Mouse (Mus musculus) urinary bladder, postnatal 14 days (tissue): Measurements from ENCODE around the gene Anks1b.

ENCODE experiments used
- DNase-seq: peaks from one replicate; pipeline ENCODE4 v3.0.0; 2021; ENCODE audit warnings: low spot score

The Anks1b gene

DNA sequence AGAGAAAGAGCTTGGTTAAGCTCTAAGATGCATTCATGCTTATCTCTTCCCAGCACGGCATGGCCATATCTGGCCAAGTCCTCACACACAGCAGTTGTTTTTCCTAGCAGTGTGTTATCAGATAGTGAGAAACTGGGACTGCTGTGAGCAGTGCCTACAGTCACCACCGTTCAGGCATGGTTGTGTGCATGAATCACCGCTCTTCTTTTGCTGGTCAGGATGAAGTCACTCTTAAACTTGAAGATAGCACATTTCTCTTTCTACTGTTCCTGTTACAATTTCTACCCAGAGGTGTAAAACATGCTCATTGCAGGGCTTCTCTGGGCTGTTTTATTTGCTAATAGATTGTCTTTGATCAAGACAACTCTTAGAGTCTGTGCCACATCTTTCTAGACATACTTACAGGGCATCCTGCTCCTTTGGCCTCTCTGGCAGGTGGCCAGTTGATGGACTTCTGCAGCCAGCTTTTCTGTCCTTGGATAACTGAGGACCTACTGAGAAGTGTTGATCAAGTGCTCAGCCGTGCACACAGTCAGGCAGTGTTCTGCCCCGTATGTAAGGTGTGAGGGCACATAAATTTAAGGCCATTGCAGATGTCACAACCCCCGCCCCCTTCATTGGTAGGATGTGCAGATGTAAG lies 296.8 kb downstream of the Anks1b start:
- DNase-seq = no peak

- DNase-seq = no peak
These were observed 317.1 kb downstream of the Anks1b start for GRCm38 (mm10) chr10:90190366-90190765.

DNA sequence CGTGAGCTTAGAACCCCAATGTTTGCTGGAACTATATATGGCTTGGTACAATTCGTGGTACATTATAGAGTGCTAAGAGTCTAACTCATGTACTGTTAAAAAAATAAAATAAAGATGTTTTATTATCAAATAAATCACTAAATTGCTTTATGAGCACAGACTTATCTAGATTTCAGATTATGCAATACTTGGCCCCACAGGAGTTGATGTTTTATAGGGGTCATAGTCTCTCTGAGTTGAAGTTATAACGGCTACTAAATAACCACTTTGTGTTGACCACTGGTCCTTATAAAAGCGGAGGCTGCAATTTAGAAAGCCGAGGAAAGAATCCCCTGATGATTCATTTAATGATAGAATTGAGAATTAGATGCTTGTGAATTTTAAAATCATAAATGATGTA lies 323.6 kb downstream of the Anks1b start:
- no peak for DNase-seq

DNA sequence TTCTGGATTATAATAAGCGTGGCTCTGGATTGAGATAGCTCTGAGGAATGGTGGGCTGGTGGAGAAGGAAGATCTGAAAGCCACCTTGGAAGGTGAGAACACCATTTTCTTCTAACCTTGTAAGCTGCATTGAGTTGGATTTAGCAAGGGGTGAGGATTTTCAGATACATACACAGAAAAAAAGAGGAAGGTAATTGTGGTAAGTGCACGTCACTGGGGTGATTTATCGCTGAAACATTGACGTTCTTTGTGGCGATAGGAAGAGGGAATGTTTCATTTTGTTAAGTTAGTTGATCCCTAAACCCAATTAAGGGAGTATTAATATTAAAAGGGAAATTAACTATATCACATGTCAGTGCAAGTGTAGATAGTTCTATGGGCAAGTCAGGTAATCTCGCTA lies 336.7 kb downstream of the Anks1b start:
- DNase-seq = no peak

DNA sequence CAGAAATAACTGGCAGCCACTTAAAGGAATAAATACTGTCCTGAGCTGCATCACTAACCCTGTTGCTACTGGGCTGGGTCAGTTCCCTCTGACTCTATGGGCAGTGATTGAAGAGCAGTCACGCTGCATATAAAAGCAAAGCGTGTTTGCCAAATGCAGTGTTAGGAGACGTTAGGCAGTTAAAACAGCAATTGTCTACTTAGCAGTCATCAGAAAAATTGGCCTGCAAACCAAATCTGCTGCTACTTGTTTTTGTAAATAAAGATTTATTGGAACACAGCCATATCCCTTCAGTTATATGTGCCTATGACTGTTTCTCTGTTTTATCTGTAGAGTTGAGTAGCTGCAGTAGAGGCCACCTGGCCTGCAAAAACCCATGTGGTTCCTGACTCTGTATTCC lies 347.2 kb downstream of the Anks1b start:
- DNase-seq = no peak

DNA sequence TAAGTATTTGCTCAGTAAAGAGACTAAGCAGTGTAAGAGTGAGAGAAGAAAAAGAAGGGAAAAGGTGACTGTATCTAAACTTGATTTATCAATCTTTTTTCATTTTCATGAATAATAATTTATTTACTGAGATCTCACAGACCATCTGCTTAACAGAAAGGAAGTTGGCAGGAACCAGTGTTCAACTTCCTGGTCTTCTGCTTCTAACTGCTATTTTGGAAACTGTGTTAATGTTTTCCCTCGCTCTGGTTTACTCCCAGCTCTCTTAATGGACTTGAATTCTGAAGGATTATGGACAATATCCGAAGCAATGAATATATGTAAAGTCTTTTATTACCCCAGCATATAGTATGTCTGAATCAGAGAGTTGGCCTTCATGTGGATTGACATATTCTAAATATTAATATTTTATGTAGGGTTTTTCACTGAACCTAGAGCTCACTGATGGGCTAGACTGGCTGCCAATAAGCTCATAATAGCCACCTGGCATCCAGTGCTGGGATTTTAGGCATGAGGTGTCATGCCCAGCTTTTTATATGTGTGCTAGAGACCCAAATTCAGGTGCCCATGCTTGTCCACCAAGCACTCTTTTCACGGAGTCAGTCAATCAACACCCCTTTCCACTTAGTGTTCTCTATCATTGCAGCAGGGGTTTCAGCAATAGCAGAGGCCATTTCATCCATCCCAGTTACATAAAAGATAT lies 349.6 kb downstream of the Anks1b start:
- DNase-seq = no peak

DNA sequence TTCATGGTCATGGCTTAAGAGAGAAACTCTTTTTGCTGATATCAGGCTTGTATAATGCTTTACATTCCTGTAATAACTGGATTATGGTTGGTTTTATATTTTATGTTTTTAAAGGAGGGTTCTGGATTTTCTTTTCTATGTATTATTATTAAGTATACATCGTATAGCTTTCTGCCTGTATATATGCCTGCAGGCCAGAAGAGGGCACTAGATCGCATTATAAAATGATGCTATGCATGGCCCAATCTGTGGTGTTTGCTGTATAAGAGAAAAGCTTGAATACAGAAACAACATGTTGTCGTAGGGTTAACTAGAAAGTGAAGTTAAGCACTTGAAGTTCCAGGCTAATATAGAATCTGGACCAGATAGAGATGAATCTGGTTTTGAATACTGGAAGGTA lies 362.0 kb downstream of the Anks1b start:
- no peak for DNase-seq

- DNase-seq = no peak
These were observed 364.0 kb downstream of the Anks1b start for GRCm38 (mm10) chr10:90237290-90237689.

DNA sequence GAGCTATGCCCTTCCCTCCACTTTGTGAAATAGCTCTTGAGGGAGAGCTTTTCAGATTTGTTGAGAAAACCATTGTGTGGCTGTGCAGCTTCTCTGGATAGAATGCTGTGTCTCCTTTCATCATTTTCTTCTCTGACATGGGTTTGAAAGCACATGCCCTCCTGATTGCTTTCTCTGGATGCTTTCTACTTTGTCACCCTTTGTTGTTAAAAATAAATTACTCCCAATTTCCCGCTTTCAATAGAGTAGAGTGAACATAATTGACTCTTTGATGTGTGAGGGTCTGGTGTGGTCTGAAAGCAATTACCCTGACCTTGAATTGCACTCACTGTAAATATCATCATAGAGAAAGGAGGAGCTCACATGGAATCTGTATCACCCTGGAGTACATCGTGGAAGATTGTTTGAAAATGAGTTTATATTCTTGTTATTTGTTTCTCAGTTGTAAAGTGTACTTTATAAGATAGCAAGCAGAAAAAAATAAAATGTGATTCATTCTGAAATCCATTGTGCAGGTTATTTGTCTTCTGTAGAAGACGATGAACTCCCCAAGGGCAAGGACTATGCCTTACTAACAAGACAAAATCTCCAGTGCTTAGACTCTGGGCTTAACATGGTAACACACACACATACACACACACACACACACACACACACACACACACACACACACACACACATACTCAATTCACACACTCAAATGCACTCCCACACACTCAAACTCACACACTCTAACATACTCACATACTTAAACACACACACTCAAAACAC lies 385.8 kb downstream of the Anks1b start:
- no peak for DNase-seq

- no peak for DNase-seq
These were observed 398.0 kb downstream of the Anks1b start for GRCm38 (mm10) chr10:90271321-90271720.

GRCm38 (mm10) chr10:90273311-90273710 lies 400.0 kb downstream of the Anks1b start:
- no peak for DNase-seq

DNA sequence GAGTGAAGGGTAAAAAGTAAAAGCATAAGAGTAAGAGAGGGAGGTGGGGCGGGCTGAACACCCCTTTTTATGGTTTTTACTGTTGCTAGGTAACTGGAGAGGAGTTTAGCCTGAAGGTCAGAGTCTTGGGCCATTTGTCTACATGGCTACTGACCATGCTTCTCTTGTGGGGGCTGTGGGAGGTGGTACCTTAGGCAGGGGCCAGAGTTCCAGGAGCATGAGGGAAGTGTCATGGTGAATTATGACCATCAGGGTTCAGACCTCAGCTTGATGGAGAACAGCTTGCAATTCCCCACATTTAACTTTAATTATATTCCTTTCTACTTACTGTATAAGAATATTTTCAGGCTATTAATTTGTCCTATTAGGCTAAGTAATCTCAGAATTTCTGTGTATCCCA lies 413.3 kb downstream of the Anks1b start:
- DNase-seq = no peak

DNA sequence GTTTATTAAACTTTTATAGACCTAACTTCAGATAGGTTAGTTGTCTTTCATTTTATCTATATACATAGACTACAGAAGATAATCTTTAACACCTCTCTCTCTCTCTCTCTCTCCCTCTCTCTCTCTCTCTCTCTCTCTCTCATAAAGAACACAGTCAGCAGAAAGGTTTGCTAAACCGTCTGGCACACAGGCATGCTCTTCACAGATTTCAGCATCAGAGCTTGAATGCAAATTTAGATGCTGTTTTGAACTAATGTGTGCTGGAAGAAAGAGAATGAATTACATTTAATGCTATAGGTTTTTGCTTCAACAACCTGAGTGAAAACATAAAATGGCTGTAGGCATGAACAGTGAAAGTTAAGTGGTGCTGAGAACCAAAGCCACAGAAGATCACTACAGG lies 429.9 kb downstream of the Anks1b start:
- DNase-seq = no peak

DNA sequence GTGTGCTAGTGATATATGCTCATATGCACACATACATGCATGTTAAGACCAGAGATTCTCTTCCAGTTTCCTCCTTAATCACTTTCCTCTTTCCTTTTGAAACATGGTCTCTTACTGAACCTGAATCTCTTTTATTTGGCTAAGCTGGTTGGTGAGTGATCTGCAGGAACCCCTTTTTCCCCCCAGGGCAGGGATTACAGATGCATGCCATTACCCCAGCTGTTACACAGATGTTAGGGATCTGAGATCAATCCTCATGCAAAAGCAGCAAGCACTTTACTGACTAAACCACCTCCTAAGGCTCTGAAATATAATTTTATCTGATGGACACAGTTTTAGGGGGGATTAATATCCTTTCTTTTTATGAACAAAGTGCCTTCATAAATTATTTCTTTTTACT lies 432.8 kb downstream of the Anks1b start:
- no peak for DNase-seq

- no peak for DNase-seq
These were observed 434.7 kb downstream of the Anks1b start for GRCm38 (mm10) chr10:90307931-90308555.

DNA sequence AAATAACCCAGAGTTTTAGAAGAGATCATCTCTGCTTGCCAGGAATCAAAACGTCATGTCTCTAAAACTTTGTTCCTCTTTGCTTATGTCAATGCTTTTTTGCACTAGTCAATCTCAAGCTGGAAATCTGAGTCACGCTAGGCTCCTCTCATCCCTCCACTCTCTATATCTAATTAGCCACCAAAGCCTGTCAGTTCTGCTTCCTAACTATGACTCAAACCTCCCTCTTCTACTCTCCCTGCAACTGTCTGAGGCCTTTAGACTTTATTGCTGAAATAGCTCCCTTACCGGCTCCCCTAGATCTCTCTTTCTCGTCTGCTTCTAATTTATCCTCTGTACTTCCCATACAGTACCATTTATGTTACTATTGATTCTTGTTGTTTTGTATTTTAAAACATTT lies 456.5 kb downstream of the Anks1b start:
- DNase-seq = no peak

DNA sequence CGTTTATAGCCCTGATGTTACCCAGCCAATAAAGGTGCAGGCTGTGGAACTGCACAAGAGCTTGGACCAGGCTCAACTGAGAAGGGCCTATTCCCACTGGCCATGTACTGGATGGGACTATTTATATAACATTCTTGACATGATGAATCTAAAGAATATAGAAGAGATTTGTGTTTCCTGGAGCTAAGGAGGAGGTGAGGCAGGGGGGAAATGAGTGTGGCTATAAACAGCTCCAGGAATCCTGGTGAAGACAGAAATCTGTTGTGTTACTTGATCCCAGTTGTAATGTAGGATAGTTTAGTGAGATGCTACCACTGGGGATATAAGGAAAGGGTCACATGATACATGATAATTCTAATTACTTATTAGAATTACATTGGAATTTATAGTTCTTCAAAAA lies 472.1 kb downstream of the Anks1b start:
- DNase-seq = no peak

GRCm38 (mm10) chr10:90356258-90356657 lies 482.9 kb downstream of the Anks1b start:
- no peak for DNase-seq

DNA sequence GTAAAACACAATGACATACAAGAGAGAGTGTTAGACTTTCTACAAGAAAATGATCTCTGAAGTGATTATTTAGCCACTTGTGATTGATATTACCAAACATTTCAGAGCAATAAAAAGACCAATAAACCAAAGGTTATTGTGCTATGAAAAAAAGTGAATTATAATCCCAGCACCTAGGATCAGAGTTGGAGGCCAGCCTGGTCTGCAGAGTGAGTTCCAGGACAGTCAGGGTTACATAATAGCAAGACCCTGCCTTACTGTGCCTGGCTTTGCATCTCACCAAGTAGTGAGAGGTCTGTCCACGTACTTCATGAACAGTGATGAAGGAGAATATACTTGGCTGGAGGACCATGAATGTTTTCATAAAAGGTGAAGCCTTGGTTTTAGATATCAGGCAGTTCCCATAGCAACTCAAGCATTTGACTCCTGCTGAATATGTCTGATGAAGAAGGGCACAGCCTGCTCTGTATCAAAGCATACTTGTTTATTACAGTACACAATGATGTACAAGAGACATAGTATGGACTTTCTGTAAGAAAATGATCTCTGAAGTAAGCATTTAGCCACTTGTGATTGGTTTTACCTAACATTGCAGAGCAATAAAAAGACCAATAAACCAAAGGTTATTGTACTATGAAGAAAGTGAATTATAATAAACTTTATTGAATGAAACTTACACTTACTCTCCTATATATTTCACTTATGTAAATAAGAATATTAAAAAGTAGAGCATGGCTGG lies 484.0 kb downstream of the Anks1b start:
- no peak for DNase-seq

- DNase-seq = no peak
These were observed 495.7 kb downstream of the Anks1b start for GRCm38 (mm10) chr10:90369015-90369414.

DNA sequence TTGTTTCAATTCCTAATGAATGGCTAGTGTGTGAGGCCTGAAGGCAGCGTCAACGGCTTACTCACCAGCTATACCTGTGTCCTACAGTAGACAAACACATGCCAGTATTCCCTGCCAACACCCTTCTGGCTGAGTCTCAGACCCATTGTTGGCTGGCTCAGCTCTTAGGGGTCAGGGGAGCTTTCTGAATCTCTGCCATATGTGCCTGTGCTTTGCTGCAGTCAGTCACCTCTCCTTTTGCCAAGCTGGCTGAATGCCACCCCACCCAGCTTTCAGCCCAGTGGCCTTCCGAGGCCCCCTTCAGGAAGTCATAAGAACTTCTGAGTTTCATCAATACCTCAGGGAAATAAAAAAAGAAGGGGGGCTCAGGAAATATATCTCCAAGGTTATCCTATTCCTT lies 497.4 kb downstream of the Anks1b start:
- DNase-seq = no peak

- DNase-seq = peak; percentile 18
These were observed 500.2 kb downstream of the Anks1b start for GRCm38 (mm10) chr10:90373469-90373868.
